Mouse (Mus musculus) embryonic fibroblast, embryonic 13.5 days (primary cell): ENCODE results near the gene Kdm5c. TPM values are rescaled to one million over a fixed set of nuclear protein-coding genes. Genes with fewer than 3 reads are reported as not detected.
"Not testable (repeated sequence)": the region's sequence is repeated elsewhere in the genome, so short reads cannot be mapped to it uniquely, and the experiment has no call there.

Source experiments
- H3K27ac ChIP-seq: 2 replicates; pipeline ENCODE4 v1.5.1; 2012; ENCODE audit warnings: low read length, control low read depth, inconsistent platforms; ENCODE audit not compliant: insufficient read depth
- H3K4me1 ChIP-seq: 2 replicates; pipeline ENCODE4 v1.6.1; 2011; ENCODE audit warnings: low read length; ENCODE audit not compliant: control insufficient read depth, insufficient read depth
- H3K4me3 ChIP-seq: 2 replicates; pipeline ENCODE4 v1.5.1; 2011; ENCODE audit warnings: mild to moderate bottlenecking, control low read depth, low read length; ENCODE audit not compliant: insufficient read depth
- CTCF ChIP-seq: IDR thresholded peaks from 2 replicates; pipeline ENCODE4 v1.5.1; 2011; ENCODE audit warnings: mild to moderate bottlenecking, control low read depth, low read length, moderate library complexity, borderline replicate concordance; ENCODE audit not compliant: insufficient read depth
- POLR2A ChIP-seq: IDR thresholded peaks from 2 replicates; pipeline ENCODE4 v1.6.1; 2011; ENCODE audit warnings: low read depth, mild to moderate bottlenecking, control low read depth, low read length, moderate library complexity
- polyA plus RNA-seq: library from polyadenylated mRNA; stranded (reverse); fragments of >200 nt; gene quantifications from 2 replicates; pipeline ENCODE4 v1.2.4, GENCODE M21; 2011; ENCODE audit warnings: low read depth; ENCODE audit not compliant: missing spikeins, insufficient read length

Kdm5c gene
- polyA plus RNA-seq, 1 experiment: 42.2 TPM

DNA sequence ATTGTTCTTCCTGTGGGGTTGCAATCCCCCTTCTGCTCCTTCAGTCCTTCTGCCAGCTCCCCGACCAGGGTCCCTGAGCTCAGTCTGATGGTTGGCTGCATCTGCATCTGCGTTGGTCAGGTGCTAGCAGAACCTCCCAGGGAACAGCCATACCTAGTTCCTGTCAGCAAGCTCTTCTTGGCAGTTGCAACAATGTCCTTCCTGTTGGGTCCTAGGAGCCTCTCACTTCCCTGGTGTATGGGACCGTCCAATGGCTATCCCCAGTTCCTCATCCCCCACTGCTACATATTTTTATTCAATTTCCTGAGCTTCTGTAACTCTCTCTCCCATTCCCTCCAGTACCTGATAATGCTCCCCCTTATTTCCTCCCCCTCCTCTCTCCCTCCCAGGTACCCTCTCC lies 51.9 kb downstream of the Kdm5c start:
- Histone ChIP-seq H3K27ac (no peak overlapping the region), H3K4me1 (no peaks in the 10 kb centered on the region), H3K4me3 (no peak overlapping the region)
- TF ChIP-seq POLR2A (no peak), CTCF (no peak)

GRCm38 (mm10) chrX:152287026-152287425 lies 54.2 kb downstream of the Kdm5c start:
- not testable (repeated sequence) for H3K27ac ChIP-seq, H3K4me3 ChIP-seq, H3K4me1 ChIP-seq

GRCm38 (mm10) chrX:152306224-152306623 lies 73.4 kb downstream of the Kdm5c start:
- H3K4me1 ChIP-seq: no peaks in the 10 kb centered on the region
- H3K27ac ChIP-seq: no peak overlapping the region
- no peak overlapping the region for H3K4me3 ChIP-seq
- TF ChIP-seq POLR2A (no peak), CTCF (no peak)

- no peak for TF ChIP-seq POLR2A
- no peak for TF ChIP-seq CTCF
- Histone ChIP-seq H3K4me3 (no peak overlapping the region), H3K27ac (no peak overlapping the region), H3K4me1 (no peaks in the 10 kb centered on the region)
Observed at GRCm38 (mm10) chrX:152307371-152307770, 74.6 kb downstream of the Kdm5c start.

DNA sequence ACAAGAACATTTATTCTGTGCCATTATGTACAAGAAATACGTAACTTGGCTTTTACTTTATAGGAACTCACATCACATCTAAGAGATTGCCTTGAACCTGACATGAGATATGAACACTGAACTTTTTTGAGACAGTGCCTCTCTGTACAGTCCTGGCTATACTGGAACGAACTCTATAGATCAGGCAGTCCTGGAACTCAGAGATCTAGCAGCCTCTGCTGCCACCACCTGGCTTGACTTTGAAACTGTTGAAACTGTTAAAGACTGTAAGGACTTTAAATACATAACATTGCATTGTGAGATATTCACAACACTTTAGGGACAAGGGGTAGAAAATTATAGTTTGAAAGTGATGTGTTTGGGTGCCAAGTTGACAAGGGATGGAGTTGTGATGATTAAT lies 75.1 kb downstream of the Kdm5c start:
- no peak for TF ChIP-seq CTCF
- no peak for TF ChIP-seq POLR2A
- Histone ChIP-seq H3K4me3 (no peak overlapping the region), H3K4me1 (no peaks in the 10 kb centered on the region), H3K27ac (no peak overlapping the region)

DNA sequence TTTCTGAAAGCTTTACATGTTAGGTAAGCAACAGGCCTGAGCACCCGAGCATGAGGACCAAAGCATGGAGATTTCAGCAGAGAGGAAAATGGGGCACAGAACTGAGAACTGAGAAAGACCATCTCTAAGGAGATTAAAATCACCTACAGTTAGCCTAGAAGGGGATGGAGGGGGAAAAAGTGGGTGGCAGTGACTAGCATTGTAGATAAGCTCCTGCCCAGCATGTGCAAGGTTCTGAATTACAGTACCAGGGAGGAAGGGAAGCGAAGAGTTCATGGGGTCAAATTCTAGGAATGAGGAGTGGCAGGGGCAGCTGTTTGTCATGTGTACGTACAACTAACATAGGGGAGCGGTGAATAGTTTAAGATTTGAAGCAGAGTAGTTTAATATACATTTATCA lies 87.7 kb downstream of the Kdm5c start:
- Histone ChIP-seq H3K4me3 (no peak overlapping the region), H3K27ac (no peak overlapping the region), H3K4me1 (no peaks in the 10 kb centered on the region)
- TF ChIP-seq CTCF (no peak), POLR2A (no peak)

GRCm38 (mm10) chrX:152322776-152323175 lies 90.0 kb downstream of the Kdm5c start:
- Histone ChIP-seq H3K4me3 (no peak overlapping the region), H3K4me1 (peaks cover 1% of the 10 kb centered on the region; the same call in 1 of the 2 replicates), H3K27ac (no peak overlapping the region)
- TF ChIP-seq CTCF: no peak
- no peak for TF ChIP-seq POLR2A

DNA sequence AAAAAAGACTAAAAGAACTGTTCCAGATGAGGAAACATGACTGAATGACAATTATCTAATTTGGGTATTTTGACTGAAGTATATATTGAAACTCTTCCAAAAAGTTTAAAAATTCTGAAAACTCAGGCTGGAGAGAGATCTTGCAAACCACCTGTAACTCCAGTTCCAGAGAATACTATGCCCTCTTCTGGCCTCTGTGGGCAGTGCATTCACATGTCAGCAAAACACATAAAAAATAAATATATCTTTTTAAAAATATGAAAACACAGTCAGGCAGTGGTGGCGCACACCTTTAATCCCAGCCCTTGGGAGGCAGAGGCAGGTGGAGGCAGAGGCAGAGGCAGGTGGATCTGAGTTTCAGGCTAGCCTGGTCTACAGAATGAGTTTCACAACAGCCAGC lies 90.8 kb downstream of the Kdm5c start:
- TF ChIP-seq POLR2A (no peak), CTCF (no peak)
- Histone ChIP-seq H3K4me1 (peaks cover 2% of the 10 kb centered on the region; the same call in 1 of the 2 replicates), H3K4me3 (no peak overlapping the region), H3K27ac (no peak overlapping the region)

Other genes starting within 250 kb of the Kdm5c start
- gene Hsd17b10, start 231.2 kb upstream of the Kdm5c start, polyA plus RNA-seq: 103 and 104 TPM in 2 replicates
- gene Ribc1, start 216.7 kb upstream of the Kdm5c start, polyA plus RNA-seq: 0.43 and 0.91 TPM in 2 replicates
- 83.5 and 97.5 TPM in 2 replicates for gene Smc1a, start 216.6 kb upstream of the Kdm5c start, polyA plus RNA-seq
- gene Iqsec2, start 88.8 kb upstream of the Kdm5c start, polyA plus RNA-seq: 10.1 and 11.9 TPM in 2 replicates
- gene Kantr, start 94.5 kb downstream of the Kdm5c start, polyA plus RNA-seq: 8.7 and 9.1 TPM in 2 replicates
- gene Tspyl2, start 109.4 kb downstream of the Kdm5c start, polyA plus RNA-seq: 36.1 and 38.6 TPM in 2 replicates
- 10.3 and 10.8 TPM in 2 replicates for gene Gpr173, start 135.7 kb downstream of the Kdm5c start, polyA plus RNA-seq